Mouse (Mus musculus) right cerebral cortex, postnatal 36 days (tissue): ENCODE results near the gene Creld1.
A peak's percentile ranks its signal among the peaks of the same experiment; 100 is the strongest.

Experiments used
- DNase-seq, 2 experiments: peaks; one replicate each; pipeline ENCODE4 v3.0.0; 2022; ENCODE audit warnings: low spot score in 2 of 2, mixed read lengths in 1 of 2

The Creld1 gene

GRCm38 (mm10) chr6:113508272-113508946 lies 25.3 kb downstream of the Creld1 start:
- DNase-seq, result no peak

DNA sequence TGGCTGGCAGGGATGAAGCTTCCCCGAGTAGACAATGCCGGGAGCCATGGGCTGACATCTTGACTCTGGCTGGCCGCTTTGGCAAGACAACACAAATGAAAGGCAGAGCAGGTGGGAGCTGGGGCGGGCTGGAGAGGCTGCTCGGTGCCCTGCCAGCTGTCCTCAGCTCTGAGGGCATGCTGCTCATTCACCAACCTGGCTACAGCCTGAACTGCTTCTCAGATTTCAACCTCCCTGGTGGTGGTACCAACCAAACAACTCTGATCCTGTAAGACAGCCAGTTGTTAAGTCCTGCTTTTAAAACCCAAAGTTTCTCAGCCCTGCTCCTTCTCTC lies 25.8 kb downstream of the Creld1 start:
- DNase-seq, result no peak

DNA sequence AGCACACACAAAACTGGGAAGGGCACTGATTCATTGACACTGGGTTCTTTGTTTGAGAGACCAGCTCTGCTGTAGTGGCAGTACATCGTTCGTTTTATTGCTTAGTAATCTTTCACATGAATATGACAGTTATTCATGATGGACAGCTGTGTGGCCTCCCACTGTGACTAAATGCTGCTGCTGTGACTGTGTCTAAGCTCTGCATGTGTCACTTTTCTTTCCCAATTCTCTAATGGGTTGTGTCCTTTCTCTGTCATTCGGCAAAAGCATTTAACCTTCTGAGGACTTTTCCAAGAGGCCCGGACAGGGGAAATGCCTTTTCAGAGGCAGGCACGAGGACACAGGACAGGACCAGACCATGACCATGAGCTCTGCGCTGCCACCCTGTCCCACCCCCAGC lies 30.8 kb downstream of the Creld1 start:
- DNase-seq, result no peak

GRCm38 (mm10) chr6:113514600-113514999 lies 31.5 kb downstream of the Creld1 start:
- DNase-seq, result no peak

DNA sequence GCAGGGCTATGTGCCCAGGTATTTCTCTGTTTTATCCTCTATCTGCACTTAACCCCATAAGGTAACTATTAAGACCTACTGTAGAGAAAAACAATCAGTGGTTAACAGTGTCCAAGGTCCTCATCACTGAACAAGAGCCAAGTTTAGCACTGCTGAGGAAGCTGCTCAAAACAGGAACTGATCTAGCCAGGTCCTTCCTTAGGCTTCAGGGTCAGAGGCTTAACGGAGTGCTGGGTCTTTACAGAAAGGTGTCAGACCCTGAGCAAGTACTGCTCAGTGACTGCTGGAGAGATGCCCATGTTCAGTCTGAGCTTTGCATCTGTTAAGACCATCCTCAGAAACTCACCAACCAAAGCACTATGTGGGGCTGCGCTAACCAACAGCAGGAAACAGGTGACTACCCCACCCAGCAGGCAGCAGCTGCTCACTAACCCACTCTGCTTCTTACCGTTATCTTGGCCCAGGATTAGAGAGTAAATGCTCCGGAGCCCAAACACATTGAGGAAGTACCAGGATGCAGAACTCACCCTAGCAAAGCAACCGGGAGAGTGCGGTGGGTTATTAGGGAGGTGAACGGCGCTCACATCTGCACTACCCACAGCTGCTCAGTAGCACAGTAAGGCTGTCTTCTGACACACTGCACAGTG lies 34.5 kb downstream of the Creld1 start:
- no peak for DNase-seq

DNA sequence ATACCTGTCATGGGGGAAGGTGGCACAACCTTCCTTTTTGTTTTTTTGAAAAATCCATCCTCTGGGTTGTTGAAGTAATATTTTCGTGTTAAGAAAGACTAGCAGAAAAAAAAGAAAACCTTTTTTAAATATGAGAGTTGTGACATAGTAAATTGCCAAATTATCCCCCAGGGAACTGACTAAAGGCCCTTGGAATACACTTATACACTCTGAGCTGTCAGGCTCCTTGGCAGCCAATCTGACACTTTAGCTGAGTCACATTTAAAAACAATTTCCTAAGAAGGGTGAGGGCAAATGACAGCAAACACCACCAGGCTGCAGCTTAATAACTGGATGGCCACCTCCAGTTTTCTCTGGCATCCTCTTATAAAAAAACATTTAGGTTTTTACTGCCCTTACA lies 39.2 kb downstream of the Creld1 start:
- no peak for DNase-seq

GRCm38 (mm10) chr6:113523420-113523819 lies 40.3 kb downstream of the Creld1 start:
- peak; percentile 23 to 45 for DNase-seq

DNA sequence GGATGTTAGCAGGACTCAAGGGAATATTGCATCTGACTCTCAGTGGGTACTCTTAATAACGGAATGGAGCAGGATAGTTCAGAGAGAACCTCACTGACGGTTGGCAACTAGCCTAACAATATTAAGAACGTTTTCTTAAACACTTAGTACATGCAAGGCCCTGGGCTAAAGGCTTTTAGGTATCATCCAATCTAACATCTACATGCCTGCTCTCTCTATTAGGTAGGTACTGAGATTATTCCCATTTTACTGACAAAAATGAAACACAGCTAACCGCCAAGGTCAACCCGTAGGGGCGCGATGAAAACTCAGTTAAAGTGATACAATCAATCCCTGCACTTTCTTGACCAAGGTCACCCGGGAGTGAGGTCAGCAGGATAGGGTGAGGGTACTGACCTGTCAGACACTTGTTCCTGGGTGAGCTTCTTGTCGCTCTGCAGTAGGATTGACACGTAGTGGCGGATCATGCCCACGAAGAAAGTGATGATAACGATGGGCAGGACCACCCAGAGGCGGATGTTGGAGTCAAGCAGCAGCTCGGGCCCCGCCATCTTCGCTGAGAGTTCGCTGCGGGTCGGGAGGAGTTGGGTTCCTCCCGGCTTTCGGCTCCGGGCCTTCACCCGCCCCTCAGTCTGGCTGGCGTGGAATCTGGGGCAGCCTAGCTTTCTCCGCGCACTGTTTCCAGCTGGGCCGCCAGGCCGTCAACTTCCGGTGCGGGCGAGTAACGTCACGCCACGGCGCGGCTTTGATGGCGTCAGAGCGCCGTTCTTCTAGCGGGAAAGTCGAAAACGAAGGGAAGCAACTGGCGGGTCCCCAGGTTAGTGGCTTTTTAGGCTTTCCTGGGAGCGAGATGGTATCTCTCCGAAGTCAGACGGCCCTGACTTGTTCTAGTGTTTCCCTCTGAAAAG lies 48.1 kb downstream of the Creld1 start, which contains the start of the genes Emc3 and Fancd2:
Gene Emc3, minus strand, starts transcription at position 721 of the 908 bp plus-strand sequence.
Gene Fancd2, plus strand, starts transcription at position 751 of the 908 bp plus-strand sequence.
- DNase-seq, result peak; percentile 85 to 88

DNA sequence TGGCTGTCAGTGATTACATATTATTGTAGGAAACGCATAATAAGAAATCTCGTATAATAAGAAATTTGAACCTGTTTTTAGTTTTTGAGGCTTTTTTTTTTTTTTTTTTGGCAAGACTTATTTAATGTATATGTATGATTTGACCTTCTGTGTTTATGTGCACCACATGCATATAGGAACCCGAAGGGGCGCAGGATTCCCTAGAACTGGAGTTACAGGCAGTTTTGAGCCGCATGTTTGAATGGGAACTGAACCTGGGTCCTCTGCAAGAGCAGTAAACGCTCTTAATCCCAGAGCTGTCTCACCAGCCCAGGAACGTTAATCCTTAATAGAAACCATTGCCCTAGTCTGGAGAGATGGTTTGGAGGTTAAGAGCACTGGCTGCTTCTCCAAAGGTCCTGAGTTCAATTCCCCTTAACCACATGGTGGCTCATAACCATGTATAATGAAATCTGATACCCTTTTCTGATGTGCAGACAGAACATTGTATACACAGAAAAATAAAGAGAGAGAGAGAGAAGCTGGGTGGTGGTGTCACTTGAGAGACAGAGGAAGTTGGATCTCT lies 48.8 kb downstream of the Creld1 start:
- DNase-seq, result no peak

GRCm38 (mm10) chr6:113534886-113535285 lies 51.8 kb downstream of the Creld1 start:
- DNase-seq, result no peak

DNA sequence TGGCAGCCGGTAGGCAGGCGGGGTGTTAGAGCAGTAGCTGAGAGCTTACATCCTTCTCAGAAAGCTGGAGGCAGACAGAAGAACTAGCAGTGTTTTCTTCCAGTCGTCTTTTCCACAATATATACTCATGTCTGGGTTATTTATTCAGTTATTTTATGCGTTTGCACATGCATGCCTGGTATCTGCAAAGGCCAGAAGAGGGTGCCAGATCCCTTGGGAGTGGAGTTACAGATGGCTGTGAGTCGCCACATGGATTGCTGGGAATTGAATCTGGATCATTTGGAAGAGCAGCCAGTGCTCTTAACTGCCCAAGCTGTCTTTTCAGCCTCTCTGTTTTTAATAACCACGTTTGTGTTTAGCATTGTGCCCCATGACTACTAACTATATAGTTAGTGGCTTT lies 58.5 kb downstream of the Creld1 start:
- no peak for DNase-seq
